Mouse (Mus musculus): Measurements from ENCODE around the gene Rtp1.

DNA sequence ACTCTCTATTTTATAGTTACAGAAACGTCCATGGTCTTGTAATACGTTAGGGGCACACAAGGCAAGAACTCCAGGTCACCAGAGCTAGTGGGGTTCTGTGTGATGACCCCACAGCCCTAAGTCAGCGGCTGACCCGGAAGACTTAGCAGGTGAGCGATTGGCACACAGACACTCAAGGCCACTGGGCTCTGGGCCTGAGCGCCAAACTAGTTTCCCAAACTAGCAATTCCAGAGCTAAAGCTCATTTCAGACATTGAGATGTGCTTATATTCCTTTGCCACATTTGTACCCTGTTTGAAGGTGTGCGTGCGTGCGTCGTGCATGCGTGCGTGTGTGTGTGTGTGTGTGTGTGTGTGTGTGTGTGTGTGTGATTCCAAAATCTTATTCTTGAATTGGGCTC lies 53.9 kb downstream of the Rtp1 start:
- no peak for TF ChIP-seq CTCF (IDR thresholded peaks at IDR 0.05; ENCODE audit: control insufficient read depth, insufficient read depth, insufficient read length)
- no peak for TF ChIP-seq MYOD1 (IDR thresholded peaks at IDR 0.05; ENCODE audit: control insufficient read depth, insufficient read length, low read depth)
- no peak for TF ChIP-seq USF1 (IDR thresholded peaks at IDR 0.05; ENCODE audit: low read depth)
- no peak for TF ChIP-seq CEBPB (IDR thresholded peaks at IDR 0.05; ENCODE audit: low read depth)
- TF ChIP-seq MAX (IDR thresholded peaks at IDR 0.05) = no peak
- TF ChIP-seq MYOG (IDR thresholded peaks at IDR 0.05; ENCODE audit: control insufficient read depth, extremely low read depth, insufficient read length) = no peak
- TF ChIP-seq FOSL1 (IDR thresholded peaks at IDR 0.05; ENCODE audit: insufficient read depth, low read length, poor library complexity, severe bottlenecking) = no peak
